Mouse (Mus musculus): ENCODE measurements around the gene Etv6.
A peak's percentile ranks its signal among the peaks of the same experiment; 100 is the strongest.

The Etv6 gene

DNA sequence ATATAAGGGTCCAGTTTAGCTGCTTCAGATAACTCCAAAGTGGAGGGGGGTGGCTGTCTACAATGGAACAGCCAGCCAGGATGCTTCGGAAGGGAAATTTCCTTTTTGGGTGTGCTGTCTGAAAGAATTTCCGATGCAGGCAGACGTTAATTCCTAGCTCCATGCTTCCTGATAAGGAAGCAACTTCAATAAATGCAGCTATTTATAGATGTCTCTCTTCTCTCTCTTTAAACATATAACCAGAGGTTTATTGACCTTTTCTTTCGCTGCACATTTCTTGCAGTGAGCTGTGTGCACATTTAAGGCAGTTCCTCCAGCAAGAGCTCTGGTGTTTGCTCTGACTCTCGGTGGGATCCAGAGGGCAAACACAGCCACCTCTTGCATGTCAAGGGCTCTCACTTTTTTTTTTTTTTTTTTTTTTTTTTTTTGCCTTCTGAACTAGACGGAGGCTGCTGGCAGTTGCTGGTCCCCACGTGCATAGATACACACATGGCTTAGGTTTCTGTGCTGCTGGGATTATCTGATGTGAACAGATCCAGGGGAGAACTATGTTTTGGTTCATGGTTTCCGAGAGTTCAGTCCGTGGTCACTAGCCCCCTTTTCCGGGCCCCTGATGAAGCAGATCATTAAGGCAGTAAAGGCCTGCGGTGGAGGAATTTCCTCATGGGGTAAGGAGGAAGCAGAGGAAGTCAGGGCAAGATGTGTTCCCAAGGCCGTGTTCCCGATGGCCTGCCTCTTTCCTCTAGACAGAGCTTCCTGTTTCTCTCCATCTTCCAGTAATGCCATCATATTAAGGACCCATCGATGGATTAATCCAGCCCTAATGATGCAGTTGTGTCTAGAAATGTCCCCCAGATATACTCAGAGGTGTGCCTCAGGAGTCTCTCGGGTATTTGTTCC, 109.0 kb downstream of the Etv6 start:
- DNase-seq = no peak

DNA sequence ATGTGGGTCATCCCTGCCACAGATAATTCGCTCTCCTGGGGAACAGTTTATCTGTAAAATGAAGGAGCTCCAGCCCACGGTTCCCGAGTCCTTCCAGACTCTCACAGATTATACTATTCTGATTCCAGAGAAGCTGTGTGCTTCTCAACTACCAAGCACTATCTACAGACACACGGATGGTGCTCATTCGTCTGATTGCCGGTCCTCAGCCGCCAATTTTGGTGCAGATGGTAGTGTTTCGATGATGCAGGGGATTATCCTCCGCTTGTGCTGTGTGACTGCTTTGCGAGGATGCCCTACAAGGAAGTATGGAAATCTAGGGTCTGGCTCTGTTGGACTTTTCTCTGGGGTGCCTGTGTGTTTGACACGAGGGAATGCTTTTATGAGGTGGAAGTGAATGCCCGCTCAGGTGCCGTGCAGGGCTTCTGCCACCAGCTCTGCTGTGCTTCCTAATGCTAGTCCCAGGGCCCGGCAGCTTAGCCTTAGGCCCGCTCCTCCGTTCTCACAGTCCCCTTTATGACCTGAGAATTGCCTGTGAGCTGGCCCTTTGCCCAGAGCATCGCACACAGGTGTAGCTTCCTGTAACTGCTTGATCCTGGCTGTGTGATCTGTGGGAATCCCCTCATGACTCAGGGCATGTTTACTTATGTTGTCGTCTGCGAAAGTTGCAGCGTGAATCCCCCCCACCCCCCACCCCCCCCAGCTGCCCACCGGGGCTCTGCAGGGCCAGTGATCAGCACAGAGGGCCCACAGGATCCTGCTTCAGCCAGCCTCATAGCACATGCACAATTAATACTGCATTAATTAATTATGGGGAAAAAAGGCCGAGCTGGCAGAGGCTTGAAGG, 112.3 kb downstream of the Etv6 start:
- DNase-seq = peak; percentile 30

DNA sequence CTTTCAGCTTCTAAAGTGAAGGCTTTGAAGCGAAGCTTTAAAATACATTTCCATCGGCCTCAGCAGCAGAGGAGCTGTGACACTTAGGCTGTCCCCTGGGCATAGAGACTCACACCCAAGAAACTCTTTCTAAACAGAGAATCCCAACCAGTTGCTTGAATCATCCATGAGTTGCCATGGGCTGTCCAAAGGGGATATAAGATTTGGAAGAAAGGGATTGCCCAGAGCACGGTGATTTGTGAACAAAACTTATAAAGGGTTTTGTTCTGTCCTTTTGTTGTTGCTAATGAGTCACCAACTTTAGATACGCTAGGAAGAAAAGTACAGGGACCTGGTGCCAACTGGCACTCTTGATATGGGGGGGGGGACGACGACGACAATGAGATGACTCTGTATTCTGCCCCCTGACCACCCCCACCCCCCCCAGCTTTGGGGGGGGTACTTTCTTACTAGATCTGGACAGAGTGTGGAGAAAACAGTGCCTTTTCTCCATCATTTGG, 113.0 kb downstream of the Etv6 start:
- no peak for DNase-seq

DNA sequence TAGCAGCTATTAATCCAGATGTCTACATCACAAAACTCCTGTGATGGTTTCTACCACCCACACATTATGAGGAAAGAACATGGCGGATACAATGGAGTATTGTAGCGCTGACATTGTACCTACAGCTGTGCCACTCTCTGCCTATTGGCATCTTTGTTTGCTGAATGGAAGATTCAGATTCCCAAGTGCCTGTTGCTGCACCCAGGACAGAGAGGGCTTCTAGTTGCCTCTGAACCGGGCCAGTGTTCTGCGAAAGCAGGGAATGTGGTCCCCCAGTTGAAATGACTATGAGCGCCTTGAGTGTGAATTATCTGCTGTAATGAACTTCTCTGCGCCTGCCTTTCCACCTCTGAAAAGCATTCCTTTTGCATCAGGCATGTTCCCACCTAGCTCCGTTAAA, 114.1 kb downstream of the Etv6 start:
- DNase-seq = no peak

DNA sequence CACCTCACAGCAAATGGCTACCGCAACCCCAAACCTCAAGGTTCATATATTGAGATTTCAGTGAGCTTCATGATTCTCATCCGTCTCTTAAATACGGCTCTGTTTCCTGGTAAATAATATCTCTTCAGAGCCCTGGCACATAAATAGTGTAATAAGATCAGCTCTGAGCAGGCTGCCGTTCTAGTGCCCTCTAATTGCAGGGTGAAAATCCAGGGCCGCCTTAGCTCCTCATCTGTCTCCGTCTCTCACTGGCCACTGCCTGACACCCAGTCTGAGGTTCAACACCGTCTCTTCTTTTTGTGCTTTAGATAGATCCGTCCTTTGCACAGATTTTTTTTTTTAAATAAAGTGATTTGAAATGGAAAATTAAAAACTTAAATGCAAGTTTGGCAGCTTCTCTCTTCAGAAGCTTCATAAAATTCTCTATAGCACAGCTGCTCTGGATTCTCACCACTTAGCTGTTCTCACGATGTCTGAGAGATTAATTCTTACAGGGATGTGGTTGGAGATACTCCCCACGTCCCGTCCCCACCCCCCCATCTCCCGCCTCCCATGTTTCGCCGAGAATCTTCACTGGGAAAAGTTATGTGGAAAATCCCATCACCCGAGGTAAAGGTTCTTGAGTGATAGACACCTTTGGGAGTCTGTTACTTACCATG, 115.7 kb downstream of the Etv6 start:
- no peak for DNase-seq

DNA sequence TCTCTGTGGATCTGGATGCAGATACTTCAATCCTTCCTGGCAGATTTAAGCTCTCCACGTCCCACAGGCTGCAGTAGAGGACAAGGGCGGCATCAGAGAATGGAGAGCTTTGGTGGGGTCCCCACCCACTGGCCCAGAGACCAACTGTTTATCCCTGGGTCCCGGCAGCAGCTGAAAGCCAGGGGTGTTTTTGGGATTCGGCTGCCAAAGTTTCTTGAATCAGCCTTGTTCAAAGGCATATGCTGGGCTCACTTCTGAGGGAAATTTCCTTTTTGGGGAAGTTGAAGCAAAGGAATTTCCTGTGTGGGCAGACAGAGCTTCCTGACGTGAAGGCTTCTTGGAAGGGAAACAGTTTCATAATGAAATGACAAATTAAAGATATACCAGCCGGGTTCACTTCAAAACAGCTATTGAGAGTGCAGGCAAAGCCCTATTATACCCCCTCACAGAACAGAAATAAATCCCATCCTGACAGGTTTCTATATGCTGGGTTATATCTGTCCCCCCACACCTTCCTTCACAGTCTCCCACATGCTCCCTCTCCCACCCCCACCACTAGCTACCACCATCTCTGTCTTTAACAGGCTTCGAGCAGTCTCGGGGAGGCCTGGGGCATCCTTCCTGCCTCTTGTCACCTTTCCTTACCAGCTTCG, 116.5 kb downstream of the Etv6 start:
- no peak for DNase-seq

DNA sequence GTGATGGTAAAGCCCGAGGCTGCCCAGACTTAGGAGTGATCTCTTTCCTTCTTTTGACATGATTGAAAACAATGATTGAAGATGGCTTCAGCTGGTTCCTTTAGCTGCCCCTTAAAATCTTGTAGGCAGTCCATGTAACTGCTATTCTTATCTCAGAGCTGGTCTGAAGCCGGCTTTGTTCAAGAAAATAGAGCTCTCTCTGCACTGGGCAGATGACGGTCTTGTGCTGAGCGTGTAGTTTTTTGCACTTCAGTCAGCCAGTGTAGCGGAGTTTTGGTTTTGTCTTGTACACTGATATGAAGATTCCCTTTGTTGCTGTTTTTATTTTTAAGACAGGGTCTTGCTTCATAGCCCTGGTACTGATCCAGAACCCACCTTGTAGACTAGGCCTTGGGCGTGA, 117.0 kb downstream of the Etv6 start:
- DNase-seq = no peak

DNA sequence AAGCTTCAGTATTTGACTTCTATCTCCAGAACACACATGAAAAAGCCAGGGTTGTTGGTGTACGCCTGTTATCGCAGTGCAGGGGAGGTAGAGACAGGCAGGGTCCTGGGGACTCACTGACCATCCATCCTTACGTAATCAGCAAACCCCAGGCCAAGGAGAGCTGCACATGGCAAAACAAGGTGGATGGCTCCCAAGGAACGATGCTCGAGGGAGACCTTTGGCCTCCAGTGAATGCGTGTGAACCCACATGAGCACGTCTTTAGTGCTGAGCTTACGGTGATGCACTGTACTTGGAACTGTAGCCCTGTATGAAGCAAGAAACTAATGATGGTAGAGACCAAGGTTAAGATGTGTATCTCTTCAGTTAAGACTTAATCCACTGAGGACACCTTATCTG, 119.2 kb downstream of the Etv6 start:
- DNase-seq = no peak

DNA sequence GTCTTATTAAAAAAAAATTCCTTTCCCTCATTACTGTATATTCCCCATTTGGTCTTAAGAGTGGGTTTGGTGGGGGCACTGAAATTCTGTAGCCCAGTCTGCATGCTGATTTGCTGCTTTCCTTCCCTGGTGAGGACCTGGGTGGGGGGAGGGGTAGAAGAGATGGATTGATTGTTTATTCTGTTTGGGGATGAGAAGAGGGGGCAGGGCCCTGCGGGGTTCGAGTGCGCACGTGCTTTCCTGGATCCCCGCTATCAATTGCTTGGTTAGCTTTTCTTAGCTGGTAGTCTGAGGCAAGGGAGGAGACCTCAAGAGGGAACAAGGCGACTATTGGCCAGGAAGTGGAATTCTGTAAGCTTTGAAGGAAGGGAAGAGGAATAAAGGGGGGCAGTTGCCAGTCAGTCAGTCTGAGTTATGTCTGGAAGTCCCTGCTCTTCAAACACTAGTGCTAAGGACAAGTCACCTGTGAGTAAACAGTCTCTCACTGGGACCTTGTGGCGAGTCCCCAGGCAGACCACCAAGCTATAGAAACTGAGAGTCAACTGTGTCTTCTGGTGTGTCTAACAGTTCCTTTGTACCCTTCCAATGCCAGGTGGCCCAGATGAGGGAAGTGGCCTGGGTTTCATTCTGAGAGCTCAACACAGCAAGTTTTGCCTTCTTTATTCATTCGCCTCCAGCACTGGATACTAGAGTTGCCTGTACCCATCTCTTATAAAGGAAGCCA, 120.6 kb downstream of the Etv6 start:
- DNase-seq = no peak

DNA sequence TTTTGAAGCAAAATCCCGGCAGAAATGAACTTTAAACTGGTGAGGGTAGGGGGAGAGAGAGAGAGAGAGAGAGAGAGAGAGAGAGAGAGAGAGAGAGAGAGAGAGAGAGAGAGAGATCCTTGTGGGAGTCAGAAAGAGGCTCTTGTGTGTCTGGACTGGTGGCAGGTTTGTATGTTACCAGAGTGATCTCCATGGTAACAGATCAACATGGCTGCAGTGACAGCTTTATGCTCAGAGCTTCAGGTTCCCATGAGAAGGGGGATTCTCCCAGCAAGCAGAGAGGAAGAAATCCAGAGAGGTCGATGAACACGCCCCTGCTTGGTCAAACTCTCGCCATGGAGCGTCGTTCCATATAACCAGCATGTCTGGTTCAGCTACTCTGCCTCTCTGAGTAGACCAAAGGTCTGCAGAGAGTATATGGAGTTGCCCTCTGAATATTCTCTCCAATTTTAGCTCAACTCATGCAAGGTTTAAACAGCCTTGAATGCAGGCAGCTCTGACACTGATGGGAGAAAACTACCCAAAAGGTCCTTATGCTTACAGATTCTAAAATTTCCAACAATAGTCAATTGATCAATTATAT, 122.1 kb downstream of the Etv6 start:
- DNase-seq = no peak

DNA sequence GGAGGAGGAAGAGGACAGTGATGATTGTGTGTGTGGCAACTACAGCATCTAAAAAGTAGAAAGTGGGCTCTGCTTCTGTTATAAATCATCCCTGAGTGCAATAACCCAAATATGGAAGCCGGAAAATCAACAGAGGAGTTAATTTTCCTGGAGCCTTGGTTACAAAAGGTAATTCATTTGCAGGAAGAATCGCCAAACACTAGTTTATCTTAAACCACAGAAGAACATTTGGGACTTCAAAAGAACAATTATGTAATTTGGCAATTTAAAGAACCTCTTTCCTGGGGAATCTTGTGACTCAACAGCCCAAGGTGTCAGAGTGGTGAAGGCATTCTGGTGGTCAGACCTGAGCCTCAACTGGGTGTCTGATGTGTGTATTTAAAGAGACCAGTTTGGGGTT, 122.7 kb downstream of the Etv6 start:
- no peak for DNase-seq

DNA sequence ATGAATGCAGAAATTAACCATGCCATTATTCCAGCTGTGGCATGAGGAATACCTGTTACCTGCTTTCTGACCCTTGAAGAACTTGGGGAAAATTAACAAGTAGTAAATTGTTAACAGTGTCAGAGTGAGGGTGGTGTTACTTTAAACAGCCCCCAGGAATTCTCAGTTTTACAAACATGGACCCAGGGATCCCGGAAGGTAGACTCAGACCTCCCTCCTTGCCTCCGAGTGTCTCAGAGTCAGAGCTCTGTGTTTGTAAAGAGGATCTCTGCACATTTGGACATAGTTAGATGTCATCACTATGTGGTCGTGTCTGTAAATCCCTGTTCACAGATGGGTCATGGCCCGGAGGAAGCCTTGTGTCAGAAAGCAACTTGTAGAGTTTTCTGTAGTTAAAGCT, 124.2 kb downstream of the Etv6 start:
- DNase-seq = no peak

DNA sequence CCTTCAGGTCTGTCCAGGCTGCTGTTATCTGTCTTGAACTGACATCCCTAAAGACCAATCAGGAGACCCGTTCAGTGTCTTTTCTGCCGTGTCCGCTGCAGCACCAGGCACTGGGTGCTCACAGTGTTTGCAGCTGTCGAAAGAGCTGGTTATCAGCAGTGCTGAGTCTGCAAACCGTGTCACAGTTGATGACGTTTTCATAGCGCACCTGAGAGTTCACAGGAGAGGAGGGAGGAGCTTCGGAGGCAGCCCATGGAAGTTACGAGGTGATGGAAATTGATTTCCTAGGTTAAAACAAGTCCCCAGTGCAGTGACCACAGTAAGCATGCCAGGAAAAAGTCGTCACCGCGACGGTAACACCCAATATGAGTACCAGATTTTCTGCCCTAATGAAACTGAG, 125.5 kb downstream of the Etv6 start:
- no peak for DNase-seq

DNA sequence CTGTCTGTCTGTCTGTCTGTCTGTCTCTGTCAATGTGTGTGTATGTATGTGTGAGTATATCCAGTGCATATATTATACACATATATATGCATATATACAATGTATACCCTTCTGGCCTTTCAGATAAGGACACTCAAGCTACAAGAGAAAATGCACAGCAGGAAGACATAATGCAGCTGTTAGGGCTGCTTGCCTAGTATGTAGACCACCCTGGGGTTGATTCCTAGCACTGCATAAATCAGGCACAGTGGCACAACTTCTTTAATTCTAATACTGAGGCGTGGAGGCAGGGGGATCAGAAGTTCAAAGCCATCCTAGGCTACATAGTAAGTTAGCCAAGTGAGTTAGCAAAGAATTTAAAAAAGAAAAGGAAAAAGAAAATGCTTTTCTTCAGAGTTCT, 127.8 kb downstream of the Etv6 start:
- no peak for DNase-seq

DNA sequence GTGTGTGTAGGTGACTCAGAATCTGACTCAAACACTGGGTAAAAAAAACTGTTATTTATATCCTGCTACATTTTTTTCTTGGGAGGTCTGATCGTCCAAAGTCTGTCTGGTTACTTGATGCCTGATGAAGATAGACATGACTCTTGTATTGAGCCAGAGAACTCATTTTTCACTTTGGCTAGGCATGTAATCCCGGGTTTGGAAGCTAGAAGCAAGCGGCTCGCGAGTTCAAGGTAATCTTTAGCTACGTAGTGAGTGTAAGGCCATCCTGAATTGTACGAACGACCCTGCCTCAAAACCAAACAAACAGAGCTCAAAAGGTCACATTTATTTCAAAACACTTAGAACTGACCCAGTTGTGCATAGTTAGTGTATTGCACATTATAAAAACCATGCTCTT, 128.9 kb downstream of the Etv6 start:
- no peak for DNase-seq

DNA sequence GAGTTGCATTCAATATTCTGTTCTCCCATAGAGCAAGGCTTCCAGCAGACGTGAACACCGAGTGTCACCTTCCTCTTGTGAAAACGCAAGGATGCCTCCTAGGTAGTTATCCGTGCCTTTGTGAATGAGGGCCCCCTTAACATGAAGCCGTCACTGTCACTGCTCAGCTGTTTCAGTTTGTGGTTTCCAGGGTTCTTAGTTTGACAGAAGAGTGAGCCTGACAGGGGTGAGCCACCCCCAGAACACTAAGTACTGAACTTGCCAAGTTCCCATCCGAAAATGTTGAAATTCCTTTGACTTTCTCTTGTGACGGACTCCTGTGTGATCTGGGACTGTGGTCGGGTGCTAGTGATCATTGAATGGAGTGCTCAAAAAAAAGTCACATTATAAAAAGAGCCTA, 129.5 kb downstream of the Etv6 start:
- no peak for DNase-seq

DNA sequence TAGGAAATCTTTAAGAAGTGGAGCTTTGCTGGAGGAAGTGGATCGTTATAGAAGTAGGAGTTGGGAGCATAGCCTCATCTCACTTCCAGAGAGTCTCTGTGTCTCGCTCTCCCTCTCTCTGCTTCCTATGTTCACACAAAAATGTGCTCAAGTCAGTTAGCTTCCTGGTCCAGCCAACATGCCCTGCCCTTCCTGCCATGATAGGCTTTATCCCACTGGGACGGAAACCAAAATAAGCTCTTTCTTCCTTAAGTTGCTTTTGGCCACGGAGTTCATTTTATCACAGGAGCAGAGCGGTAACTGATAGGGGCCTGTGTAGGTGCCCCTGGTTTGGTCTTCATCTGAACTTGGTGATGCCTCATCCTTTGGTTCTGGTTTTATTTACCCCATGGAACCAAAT, 132.5 kb downstream of the Etv6 start:
- DNase-seq = no peak

DNA sequence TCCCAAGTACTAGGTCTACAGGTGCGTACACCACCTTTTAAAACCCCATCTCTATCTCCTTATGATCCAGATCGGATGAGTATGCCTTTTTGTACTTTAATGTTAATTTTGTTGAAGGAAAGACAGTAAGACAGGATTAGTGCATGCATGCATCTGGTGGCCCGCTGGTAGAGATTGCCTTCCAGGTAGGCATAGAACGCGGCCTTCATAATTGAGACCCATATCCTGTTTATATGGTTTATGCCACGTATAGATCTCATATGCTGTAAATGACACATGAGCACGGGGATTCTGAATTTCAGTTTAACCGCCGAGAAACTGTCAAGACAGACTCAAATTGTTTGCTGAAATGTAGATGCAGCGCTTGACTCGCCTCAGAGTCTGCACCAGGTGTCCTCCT, 133.3 kb downstream of the Etv6 start:
- DNase-seq = no peak

DNA sequence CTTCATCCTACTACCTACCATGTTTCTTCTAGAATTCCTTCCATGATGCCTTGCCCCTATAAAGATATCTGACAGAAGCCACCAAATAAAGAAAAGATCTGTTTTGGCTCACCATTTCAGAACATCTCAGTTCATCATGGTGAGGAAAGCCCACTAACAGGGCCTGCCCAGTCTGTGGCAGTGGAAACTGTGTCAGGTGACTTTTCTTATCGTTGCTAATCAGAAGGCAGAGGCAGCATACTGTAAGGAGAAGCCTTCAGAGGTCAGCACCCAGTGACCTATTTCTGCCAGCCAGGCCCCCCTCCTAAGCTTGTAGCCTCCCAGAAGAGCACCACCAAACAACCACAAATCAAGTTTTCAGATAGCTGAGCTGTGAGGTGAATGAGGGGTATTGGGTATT, 135.7 kb downstream of the Etv6 start:
- no peak for DNase-seq

DNA sequence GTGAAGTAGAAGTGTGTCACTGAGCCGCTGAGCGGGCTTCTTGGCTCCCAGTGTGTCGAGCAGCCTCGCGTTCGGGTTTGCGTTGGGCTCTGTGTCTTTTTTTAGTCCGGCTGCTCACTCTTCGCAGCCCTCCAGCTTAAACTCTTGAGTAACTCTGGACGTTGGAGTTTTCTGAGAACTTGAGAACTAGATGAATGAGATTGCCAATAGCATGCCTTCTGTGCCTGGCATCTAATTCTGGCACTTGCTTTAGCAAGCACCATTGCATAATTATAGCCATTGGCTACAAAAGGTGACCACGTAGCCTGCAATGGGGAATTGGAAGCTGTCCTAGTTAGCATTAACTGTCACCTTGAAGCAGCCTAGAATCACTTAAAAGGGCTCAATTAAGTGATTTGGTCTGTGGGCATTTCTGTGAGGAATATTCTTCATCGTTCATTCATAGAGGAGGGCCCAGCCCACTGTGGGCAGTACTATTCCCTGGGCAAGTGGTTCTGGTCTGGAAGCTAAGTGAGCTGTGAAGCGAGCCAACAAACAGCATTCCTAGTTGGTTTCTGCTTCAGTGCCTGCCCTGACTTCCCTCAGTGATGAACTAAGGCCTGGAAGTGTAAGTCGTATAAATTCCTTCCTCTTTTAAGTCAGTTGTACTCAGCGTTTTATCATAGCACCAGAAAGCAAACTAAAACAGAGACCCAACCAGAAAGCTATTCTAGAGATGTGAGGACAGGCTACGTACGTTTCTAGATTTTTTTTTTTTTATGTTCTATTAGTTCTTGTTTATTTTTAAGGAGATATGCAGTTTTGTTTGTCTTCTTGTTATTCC, 136.6 kb downstream of the Etv6 start:
- DNase-seq = no peak

DNA sequence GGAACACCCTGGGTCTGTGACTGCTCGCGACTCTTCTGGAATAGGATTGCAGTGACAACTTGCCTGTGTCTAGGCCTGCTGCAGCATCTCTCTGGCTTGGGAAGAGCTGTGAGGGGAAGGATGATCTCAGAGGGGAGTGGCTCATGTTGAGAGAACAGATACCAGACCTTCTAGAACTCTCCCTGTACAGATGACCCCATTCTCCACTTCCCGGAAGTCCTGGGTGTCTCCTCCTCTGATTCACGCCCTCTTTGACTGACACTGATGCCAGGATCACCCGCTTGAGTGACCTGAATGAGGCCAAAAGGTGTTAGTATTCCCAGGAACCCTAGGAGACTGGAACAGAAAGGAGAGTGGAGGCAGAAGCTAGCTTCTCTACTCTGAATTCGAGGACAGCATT, 137.9 kb downstream of the Etv6 start:
- no peak for DNase-seq
